Mouse (Mus musculus): ENCODE results near the gene Opn3. TPM values are rescaled to one million over a fixed set of nuclear protein-coding genes. Genes with fewer than 3 reads are reported as not detected.

Gene Opn3
- total RNA-seq (2021): 1 to 10 TPM; 2.8 to 3.8 TPM
- long read RNA-seq, experiment 1, transcript Opn3-201 (4 exons, 1,913 nt): major isoform, 13 of 13 reads
- long read RNA-seq, experiment 1, partial matches to known transcripts: 0 of 13 reads
- long read RNA-seq, experiment 1, other reads (novel, unspliced or antisense): 0 of 13 reads
- long read RNA-seq, experiment 2, transcript Opn3-201 (4 exons, 1,913 nt): major isoform, 5 of 5 reads
- long read RNA-seq, experiment 2, partial matches to known transcripts: 0 of 5 reads
- long read RNA-seq, experiment 2, other reads (novel, unspliced or antisense): 0 of 5 reads

DNA sequence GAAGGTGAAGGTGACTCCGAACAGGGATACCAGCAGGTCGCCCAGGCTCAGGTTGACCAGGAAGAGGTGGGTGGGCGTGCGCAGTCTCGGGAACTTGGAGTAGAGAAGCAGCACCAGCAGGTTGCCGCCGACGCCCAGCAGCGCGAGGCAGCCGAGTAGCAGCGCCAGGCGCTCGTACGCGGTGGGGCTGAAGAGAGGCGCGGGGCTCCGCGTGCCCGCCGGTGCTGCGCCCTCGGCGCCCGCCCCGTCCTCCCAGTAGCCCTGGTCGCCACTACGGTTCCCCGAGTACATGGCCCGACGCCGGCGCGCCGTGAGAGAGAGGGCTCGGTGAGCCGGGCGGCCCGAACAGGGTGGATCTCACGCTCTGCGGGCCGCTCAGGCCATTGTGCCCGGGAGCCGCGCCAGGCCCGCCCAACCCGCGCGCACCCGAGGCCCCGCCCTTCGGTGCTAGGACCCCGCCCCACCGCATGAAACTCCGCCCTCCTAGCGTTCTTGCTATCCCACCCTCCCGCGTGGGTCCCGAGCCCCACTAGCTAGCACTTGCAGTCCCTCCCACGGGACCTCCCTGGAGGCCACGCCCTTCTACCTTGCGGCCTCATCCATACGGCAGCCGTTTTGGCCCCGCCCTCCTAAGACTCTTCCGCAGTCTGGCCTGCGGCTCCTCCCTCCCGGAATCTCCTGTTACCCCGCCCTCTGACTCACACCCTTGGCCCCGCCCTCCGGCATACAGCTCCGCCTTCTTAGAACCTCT is at the start of gene Opn3, which contains the start of gene Chml:
Gene Opn3 (minus strand): TSS at position 531 of the 751 bp plus-strand sequence.
Gene Chml (minus strand): TSS at position 656 of the 751 bp plus-strand sequence.
- DNase-seq (ENCODE audit: low spot score): peak; percentile 99

DNA sequence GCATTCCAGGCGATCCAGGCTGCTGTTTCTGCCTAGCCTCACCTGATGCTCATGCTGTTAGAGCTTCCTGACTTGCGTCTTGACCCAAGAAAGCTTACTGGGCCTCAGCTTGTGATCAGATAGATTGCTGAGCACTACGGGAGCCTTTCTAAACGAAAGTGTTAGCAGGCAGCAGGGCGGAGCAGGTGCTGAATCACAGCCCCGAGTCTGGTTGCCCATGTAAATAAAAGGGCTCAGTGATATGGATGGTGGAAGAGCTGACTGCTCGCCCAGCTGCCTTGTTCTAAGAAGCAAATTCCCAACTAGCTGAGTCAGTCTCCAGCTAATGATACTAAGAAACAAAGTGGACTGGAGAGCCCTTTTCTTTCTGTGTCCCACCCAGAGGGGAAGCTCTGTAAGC is 33.2 kb upstream of the Opn3 start:
- no peak for DNase-seq (ENCODE audit: low spot score)

DNA sequence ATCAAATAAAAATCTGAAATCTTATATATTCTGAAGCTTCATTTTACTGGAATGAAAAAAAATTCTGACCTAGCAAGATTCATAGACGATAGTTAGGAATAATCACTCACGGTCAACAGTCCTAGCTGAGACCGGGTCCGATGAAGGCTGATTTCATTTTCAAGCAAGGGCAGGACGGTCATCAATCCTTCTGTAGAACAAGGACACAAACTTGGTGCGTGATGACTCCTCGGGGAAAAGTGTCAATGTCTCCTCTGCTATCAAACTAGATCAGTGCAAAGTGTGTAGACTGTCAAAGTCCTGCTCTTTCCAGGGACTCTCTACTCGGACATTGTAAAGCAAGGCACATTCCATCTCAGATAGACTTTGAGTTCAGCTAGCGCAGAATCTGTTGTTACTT is 24.3 kb upstream of the Opn3 start:
- DNase-seq (ENCODE audit: low spot score): no peak

DNA sequence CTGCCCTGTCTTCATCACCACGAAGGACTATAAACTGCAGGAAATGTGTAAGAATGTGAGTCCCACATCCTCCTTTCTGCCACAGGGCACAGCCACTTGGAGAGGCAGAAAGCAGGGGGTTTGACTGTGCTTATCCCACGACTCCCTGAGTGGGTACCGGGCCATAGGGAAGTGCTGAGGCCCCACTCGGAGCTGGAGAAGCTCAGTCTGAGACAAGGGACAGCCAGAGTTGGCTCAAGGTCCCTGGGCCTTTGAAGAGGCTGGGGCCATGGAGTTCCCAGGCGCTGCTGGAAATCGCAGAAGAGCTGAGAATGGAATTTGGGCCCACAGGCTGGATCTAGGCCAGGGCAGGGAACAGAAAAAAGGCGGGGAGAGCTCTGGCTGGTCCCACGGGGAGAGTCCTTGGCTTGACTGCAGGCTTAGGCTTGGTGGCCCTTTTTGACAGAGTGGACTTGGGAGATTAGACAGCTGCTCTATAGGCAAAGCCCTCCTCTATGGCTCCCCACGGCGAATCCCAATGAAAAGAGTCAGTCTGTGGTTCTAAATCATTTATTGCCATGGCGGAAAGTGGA is 19.8 kb upstream of the Opn3 start:
- peak; percentile 6 for DNase-seq (ENCODE audit: low spot score)

DNA sequence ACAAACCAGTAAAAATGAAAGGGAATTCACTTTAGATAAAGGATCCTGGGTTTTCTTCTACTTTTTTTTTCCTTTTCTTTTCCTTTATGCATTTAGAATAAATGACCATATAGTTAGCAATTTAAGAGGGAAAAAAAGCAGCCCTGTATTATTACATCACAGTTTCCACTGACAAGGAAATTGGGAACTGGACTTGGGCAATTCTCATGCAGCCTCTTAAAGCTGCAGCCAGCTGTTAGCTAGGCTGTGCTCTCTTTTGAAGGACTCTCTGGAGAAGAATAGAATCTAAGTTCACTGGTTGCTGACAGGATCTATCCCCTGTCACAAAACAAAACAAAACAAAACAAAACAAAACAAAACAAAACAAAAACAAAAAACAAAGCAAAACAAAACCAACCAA is 15.4 kb upstream of the Opn3 start:
- no peak for DNase-seq (ENCODE audit: low spot score)

DNA sequence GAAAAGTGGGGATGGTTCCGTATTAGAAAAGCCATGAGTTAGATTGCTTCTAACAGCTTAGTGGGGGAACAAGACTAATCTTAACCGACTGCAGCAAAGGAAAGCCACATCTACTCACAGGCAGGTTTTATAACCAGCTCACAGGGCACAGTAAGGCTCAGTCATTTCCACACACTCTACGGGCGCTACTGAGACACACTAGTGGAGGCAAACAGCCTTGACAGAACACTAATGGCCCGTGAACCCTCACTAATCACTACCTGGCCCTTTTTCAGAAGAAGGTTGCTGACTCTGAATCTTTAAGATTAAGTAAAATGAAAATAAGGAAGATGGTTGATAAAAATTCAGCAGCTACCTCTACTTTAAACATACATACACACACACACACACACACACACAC is 15.0 kb upstream of the Opn3 start:
- DNase-seq (ENCODE audit: low spot score): no peak

- no peak for DNase-seq (ENCODE audit: low spot score)
These were observed 8.6 kb upstream of the Opn3 start for GRCm38 (mm10) chr1:175701145-175701544.

GRCm38 (mm10) chr1:175699796-175700195 is 7.2 kb upstream of the Opn3 start:
- no peak for DNase-seq (ENCODE audit: low spot score)

DNA sequence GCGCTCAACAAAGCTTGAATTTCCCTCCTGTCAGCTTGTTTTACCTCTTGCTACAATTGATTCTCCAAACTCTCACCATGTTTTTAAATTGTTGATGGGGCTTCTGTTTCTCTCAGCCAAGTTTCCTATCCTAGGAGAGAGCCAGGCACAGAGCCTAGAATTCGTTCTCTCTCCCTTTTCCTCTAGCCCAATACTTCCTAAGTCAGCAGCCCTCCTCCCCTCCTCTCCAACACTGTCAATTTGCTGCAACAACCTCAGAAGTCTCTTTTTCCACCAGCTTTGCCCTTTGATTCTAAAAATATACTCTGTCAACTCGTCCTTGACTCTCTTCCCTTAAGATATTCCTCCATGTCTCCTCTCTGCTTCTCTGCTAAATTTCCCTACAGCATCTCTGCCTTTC is 6.8 kb upstream of the Opn3 start:
- DNase-seq (ENCODE audit: low spot score): no peak

DNA sequence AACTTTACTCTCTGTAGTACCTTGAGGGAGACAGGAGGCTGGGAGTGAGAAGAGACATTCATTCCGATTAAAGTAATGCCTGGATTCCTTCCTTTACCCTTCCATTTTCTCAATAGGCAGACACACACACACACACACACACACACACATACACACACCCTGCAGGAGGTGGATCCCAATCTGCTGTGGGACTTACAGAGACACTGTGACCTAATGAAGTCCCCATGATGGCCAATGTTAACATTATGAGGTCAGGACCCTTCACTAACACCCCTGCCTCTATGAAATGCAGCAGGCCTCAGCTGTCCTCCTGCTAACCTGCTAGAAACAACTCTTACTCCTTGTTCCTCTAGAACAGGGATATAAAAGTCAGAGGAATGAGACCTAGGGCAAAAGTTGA is 5.7 kb upstream of the Opn3 start, which contains the start of gene Wdr64:
Gene Wdr64 (plus strand): TSS at position 301 of the 400 bp plus-strand sequence.
- DNase-seq (ENCODE audit: low spot score): no peak

DNA sequence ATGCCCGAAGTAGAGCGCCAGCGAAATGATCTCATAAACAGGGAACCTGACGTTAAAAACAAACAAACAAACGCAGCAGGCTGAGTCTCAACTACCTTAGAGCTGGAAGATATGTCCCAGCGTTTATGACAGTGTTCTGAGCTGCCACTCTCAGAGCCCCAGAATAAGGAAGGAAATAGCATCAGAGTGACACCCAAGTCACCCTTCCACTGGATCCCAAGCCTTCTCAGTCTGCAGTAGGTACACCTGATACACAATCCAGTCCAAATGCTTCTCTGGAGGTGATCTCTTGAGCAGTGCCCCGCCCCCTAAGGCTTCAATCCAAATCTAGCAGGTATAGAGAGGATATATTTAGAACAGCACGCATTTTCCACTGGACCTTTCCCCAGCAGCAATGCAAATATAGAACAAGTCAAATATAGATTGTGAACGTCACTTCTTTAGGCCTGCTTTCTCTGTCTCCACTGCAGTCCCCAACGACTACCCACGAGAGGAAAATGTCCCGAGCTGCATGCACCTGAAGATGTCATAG is 919 bp upstream of the Opn3 start:
- peak; percentile 4 for DNase-seq (ENCODE audit: low spot score)

- no peak for DNase-seq (ENCODE audit: low spot score)
These were observed 403 bp upstream of the Opn3 start for GRCm38 (mm10) chr1:175692997-175693361.

- DNase-seq (ENCODE audit: low spot score): no peak
These were observed 810 bp downstream of the Opn3 start for GRCm38 (mm10) chr1:175691686-175692245.

GRCm38 (mm10) chr1:175680995-175681394 is 11.6 kb downstream of the Opn3 start:
- DNase-seq (ENCODE audit: low spot score): no peak

GRCm38 (mm10) chr1:175677459-175677858 is 15.1 kb downstream of the Opn3 start:
- DNase-seq (ENCODE audit: low spot score): no peak

GRCm38 (mm10) chr1:175675116-175675515 is 17.5 kb downstream of the Opn3 start:
- DNase-seq (ENCODE audit: low spot score): no peak

GRCm38 (mm10) chr1:175673563-175674325 is 18.8 kb downstream of the Opn3 start:
- no peak for DNase-seq (ENCODE audit: low spot score)

- DNase-seq (ENCODE audit: low spot score): no peak
These were observed 20.9 kb downstream of the Opn3 start for GRCm38 (mm10) chr1:175671626-175672025.

GRCm38 (mm10) chr1:175670042-175670441 is 22.5 kb downstream of the Opn3 start:
- no peak for DNase-seq (ENCODE audit: low spot score)

DNA sequence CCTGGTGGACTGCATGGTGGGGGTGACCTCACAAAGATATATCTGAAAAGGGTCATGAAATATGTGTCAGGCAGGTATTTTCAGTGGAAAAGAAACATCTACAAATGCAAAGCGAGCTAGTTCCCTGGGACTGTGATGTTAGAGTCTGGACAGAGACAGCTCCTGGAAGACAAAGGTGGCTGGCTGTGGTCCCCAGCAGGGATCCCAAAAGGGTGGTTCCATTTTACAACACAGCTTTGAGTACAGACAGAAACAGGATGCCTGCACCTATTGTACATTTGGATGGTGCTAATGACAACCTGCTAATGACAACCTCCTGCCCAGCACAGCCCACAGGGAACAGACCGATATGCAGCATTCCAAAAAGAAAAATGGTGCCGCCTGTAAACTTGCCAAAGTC is 23.1 kb downstream of the Opn3 start:
- DNase-seq (ENCODE audit: low spot score): no peak
